Mouse (Mus musculus) stomach, postnatal 0 days (tissue): ENCODE results near the gene Wrap53.

Experiments used
- CTCF ChIP-seq: IDR thresholded peaks from 2 replicates; pipeline ENCODE4 v1.5.1; 2016; ENCODE audit warnings: antibody characterized with exemption, low read depth, mild to moderate bottlenecking, moderate library complexity
- EP300 ChIP-seq: optimal IDR thresholded peaks from 2 replicates; pipeline ENCODE3; 2016; ENCODE audit warnings: antibody characterized with exemption

- no peak for TF ChIP-seq CTCF
- no peak for TF ChIP-seq EP300
Observed at GRCm38 (mm10) chr11:69521526-69522149, 58.4 kb downstream of the Wrap53 start.
